Mouse (Mus musculus) left cerebral cortex, postnatal 25 days (tissue): Measurements from ENCODE around the gene Cyp4f18. TPM values are rescaled to one million over a fixed set of nuclear protein-coding genes. Genes with fewer than 3 reads are reported as not detected.
"Not testable (repeated sequence)": the region's sequence is repeated elsewhere in the genome, so short reads cannot be mapped to it uniquely, and the experiment has no call there.

ENCODE experiments used
- DNase-seq, 2 experiments: peaks; one replicate each; pipeline ENCODE4 v3.0.0; 2022; ENCODE audit warnings: low spot score in 2 of 2, mixed read lengths in 1 of 2
- intact Hi-C: fragments of 180-260 bp; cut with DNase I; formaldehyde crosslinking; loops from one replicate; pipeline ENCODE4 v1.15.1; 2025
- total RNA-seq, 2 experiments: library from RNA; stranded (reverse); gene quantifications; 2 replicates each; pipeline ENCODE4 v1.2.3; 2021

Gene Cyp4f18
- total RNA-seq = not detected

GRCm38 (mm10) chr8:72009473-72009872 is at the start of gene Cyp4f18:
TSS of gene Cyp4f18 (minus strand) at chr8:72009626.
- no peak for DNase-seq
- intact Hi-C loops = no loop called here

GRCm38 (mm10) chr8:72057643-72058042 is 48.2 kb upstream of the Cyp4f18 start:
- intact Hi-C loops, DNase-seq: not testable (repeated sequence)

- intact Hi-C loops, DNase-seq: not testable (repeated sequence)
These were observed 45.2 kb upstream of the Cyp4f18 start for GRCm38 (mm10) chr8:72054633-72055032.

- no peak for DNase-seq
- intact Hi-C loops = loop anchor here (5.0 kb wide), 1 partner anchor 50 kb away; no protein-coding TSS in a partner anchor
These were observed 33.1 kb upstream of the Cyp4f18 start for GRCm38 (mm10) chr8:72042493-72042892.

GRCm38 (mm10) chr8:72040918-72041317 is 31.5 kb upstream of the Cyp4f18 start, which contains the start of gene Olfr372:
TSS of gene Olfr372 (plus strand) at chr8:72041218.
- DNase-seq = not testable (repeated sequence)
- intact Hi-C loops = loop anchor here (5.0 kb wide), 1 partner anchor 51 kb away; no protein-coding TSS in a partner anchor

- intact Hi-C loops = loop anchor here (1.0 kb wide), 1 partner anchor 9 kb away; no protein-coding TSS in a partner anchor
- peak; percentile 52 to 54 for DNase-seq
These were observed 23.5 kb upstream of the Cyp4f18 start for GRCm38 (mm10) chr8:72032926-72033325.

- intact Hi-C loops = loop anchor here (1.0 kb wide), 1 partner anchor 8 kb away; no protein-coding TSS in a partner anchor
- DNase-seq = peak; percentile 24 to 38
These were observed 15.5 kb upstream of the Cyp4f18 start for GRCm38 (mm10) chr8:72024886-72025285.

GRCm38 (mm10) chr8:72019816-72020215 is 10.4 kb upstream of the Cyp4f18 start:
- DNase-seq = no peak
- intact Hi-C loops = no loop called here

- intact Hi-C loops, DNase-seq: not testable (repeated sequence)
These were observed 9.6 kb upstream of the Cyp4f18 start for GRCm38 (mm10) chr8:72019022-72019421.

GRCm38 (mm10) chr8:72018141-72018540 is 8.7 kb upstream of the Cyp4f18 start:
- intact Hi-C loops = no loop called here
- DNase-seq = peak; percentile 10 to 50

GRCm38 (mm10) chr8:72017339-72017738 is 7.9 kb upstream of the Cyp4f18 start:
- DNase-seq, intact Hi-C loops: not testable (repeated sequence)

GRCm38 (mm10) chr8:72013506-72014228 is 4.2 kb upstream of the Cyp4f18 start:
- DNase-seq, intact Hi-C loops: not testable (repeated sequence)

- intact Hi-C loops = no loop called here
- DNase-seq = peak in 1 of 2 experiments; percentile 6
These were observed 1.2 kb downstream of the Cyp4f18 start for GRCm38 (mm10) chr8:72008134-72008641.

- intact Hi-C loops = no loop called here
- no peak for DNase-seq
These were observed 2.7 kb downstream of the Cyp4f18 start for GRCm38 (mm10) chr8:72006763-72007162.

GRCm38 (mm10) chr8:72005912-72006311 is 3.5 kb downstream of the Cyp4f18 start:
- intact Hi-C loops = no loop called here
- no peak for DNase-seq

GRCm38 (mm10) chr8:72002942-72003341 is 6.5 kb downstream of the Cyp4f18 start:
- intact Hi-C loops = loop anchor here (1.0 kb wide), 1 partner anchor 96 kb away; no protein-coding TSS in a partner anchor
- DNase-seq = no peak

- intact Hi-C loops = no loop called here
- DNase-seq = no peak
These were observed 9.2 kb downstream of the Cyp4f18 start for GRCm38 (mm10) chr8:72000223-72000622.

- intact Hi-C loops = no loop called here
- DNase-seq = no peak
These were observed 10.0 kb downstream of the Cyp4f18 start for GRCm38 (mm10) chr8:71999434-71999833.

- intact Hi-C loops = no loop called here
- DNase-seq = no peak
These were observed 20.4 kb downstream of the Cyp4f18 start for GRCm38 (mm10) chr8:71988867-71989599.
